Mouse (Mus musculus) liver, embryonic 14.5 days (tissue): ENCODE results near the gene Top1.

ENCODE experiments used
- CTCF ChIP-seq: IDR thresholded peaks from 2 replicates; pipeline ENCODE4 v1.5.1; 2016; ENCODE audit warnings: antibody characterized with exemption, low read depth, control low read depth
- EP300 ChIP-seq: IDR thresholded peaks from 2 replicates; pipeline ENCODE4 v1.6.1; 2016; ENCODE audit warnings: antibody characterized with exemption, low read depth

GRCm38 (mm10) chr2:160630872-160631597 lies 14.7 kb upstream of the Top1 start:
- no peak for TF ChIP-seq CTCF
- no peak for TF ChIP-seq EP300
